Mouse (Mus musculus) lung, embryonic 14.5 days (tissue): ENCODE measurements at regions not wholly inside any gene's neighbourhood (a gene's known extent, or its start where the extent isn't known, plus 50 kb on each side); places are given as distances from the start of the nearest gene placed in this dataset.

ENCODE experiments used
- ATAC-seq: fragments of 200-750 bp; cut with Nextera tagmentation; 2 replicates; pipeline ENCODE4 v1.8.0; 2017; ENCODE audit warnings: mild to moderate bottlenecking, moderate TSS enrichment, moderate library complexity; ENCODE audit not compliant: insufficient read depth
- DNase-seq: peaks from one replicate; pipeline ENCODE4 v3.0.0-alpha.2; 2015
- H3K27ac ChIP-seq: fragments of 300-500 bp; sonication (generic); 2 replicates; pipeline ENCODE4 v1.5.1; 2014; ENCODE audit warnings: low read depth, mild to moderate bottlenecking, moderate library complexity
- H3K27me3 ChIP-seq: fragments of 300-500 bp; sonication (generic); 2 replicates; pipeline ENCODE4 v1.6.1; 2014; ENCODE audit warnings: low read length, control low read depth; ENCODE audit not compliant: insufficient read depth
- H3K36me3 ChIP-seq: fragments of 300-500 bp; sonication (generic); 2 replicates; pipeline ENCODE4 v1.6.1; 2014; ENCODE audit warnings: control low read depth; ENCODE audit not compliant: insufficient read depth
- H3K4me1 ChIP-seq: fragments of 300-500 bp; sonication (generic); 2 replicates; pipeline ENCODE4 v1.6.1; 2014; ENCODE audit warnings: antibody characterized with exemption, control low read depth; ENCODE audit not compliant: insufficient read depth
- H3K4me2 ChIP-seq: fragments of 300-500 bp; sonication (generic); 2 replicates; pipeline ENCODE4 v1.6.1; 2014; ENCODE audit warnings: mild to moderate bottlenecking
- H3K4me3 ChIP-seq: fragments of 300-500 bp; sonication (generic); 2 replicates; pipeline ENCODE4 v1.5.1; 2014; ENCODE audit warnings: low read depth, low read length
- H3K9ac ChIP-seq: fragments of 300-500 bp; sonication (generic); 2 replicates; pipeline ENCODE4 v1.6.1; 2014
- H3K9me3 ChIP-seq: fragments of 300-500 bp; sonication (generic); 2 replicates; pipeline ENCODE4 v1.6.1; 2016; ENCODE audit warnings: low read depth, low read length, control low read depth
- CTCF ChIP-seq: IDR thresholded peaks from 2 replicates; pipeline ENCODE4 v1.5.1; 2016; ENCODE audit warnings: antibody characterized with exemption, low read depth
- WGBS: fragments of 180-500 bp; shearing (Covaris S2); extraction: QIAGEN DNeasy Blood & Tissue Kit; methylation state at CpG from one replicate; pipeline ENCODE4 v1.1.7; 2014; 5-methylcytosine and 5-hydroxymethylcytosine counted together

GRCm38 (mm10) chr6:84491106-84491505, 102.6 kb downstream of the Cyp26b1 start:
- ATAC-seq (no peak), DNase-seq (no peak)
- Histone ChIP-seq H3K4me2 (no peak overlapping the region), H3K4me1 (no peaks in the 10 kb centered on the region), H3K36me3 (no peaks in the 10 kb centered on the region), H3K9ac (no peak overlapping the region), H3K4me3 (no peak overlapping the region), H3K27ac (no peak overlapping the region), H3K9me3 (no peaks in the 10 kb centered on the region), H3K27me3 (no peaks in the 10 kb centered on the region)
- 69% methylated on average over 5 of the region's 5 CpGs for WGBS
- no peak for TF ChIP-seq CTCF

GRCm38 (mm10) chr6:84481205-84481604, 112.5 kb downstream of the Cyp26b1 start:
- Histone ChIP-seq H3K9ac (no peak overlapping the region), H3K4me1 (0 out of 2 replicates have a peak, but pooled peaks cover 6% of the 10 kb centered on the region), H3K9me3 (no peaks in the 10 kb centered on the region), H3K36me3 (no peaks in the 10 kb centered on the region), H3K27ac (no peak overlapping the region), H3K4me2 (no peak overlapping the region), H3K27me3 (no peaks in the 10 kb centered on the region), H3K4me3 (no peak overlapping the region)
- ATAC-seq (no peak), DNase-seq (no peak)
- WGBS, result 35% methylated on average over 7 of the region's 7 CpGs
- no peak for TF ChIP-seq CTCF

DNA sequence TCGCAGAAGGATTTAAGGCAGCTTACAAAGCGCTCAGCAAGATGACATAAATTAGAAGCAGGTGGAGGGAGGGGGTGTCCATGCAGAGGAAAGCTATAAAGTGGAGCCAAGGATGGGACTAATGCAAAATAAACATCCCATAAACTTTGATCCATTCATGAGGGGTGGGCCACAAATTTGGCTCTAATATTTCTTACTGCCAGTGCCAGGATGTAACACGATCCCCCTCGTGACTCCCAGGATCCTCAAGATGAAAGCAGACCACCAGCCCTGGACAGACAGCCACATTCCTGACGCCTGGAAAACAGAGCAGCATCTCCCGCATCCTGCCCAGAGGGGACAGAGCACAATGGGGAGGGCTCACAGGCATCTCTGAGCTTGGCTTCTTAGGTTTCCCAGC, 116.6 kb downstream of the Cyp26b1 start:
- H3K27ac ChIP-seq, result no peak overlapping the region
- ATAC-seq (peak; percentile 82), DNase-seq (peak; percentile 52)
- WGBS, result 20% methylated on average over 6 of the region's 6 CpGs
- H3K27me3 ChIP-seq, result no peaks in the 10 kb centered on the region
- H3K4me3 ChIP-seq, result no peak overlapping the region
- no peak for TF ChIP-seq CTCF
- no peak overlapping the region for H3K9ac ChIP-seq
- H3K4me1 ChIP-seq, result 0 out of 2 replicates have a peak, but pooled peaks cover 6% of the 10 kb centered on the region
- H3K9me3 ChIP-seq, result no peaks in the 10 kb centered on the region
- no peak overlapping the region for H3K4me2 ChIP-seq
- no peaks in the 10 kb centered on the region for H3K36me3 ChIP-seq

DNA sequence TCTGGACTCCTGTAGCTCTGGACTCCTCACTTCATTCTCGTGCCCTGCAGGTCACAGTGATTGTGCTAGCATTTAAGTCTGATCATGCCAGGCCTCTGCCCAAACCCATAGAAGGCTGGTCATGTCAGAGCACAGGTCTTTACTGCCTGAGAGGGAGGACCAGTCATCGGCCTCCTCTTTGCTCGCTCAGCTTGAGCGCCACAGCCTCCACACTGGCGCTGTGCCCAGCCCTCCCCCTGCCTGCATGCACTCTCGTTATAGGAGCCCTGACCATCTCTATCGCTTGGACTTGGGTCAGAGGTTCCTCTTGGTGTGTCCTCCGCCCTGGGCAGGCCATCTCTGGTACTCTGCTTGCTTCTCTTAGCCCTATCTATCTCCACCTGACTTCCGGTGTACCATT, 117.2 kb downstream of the Cyp26b1 start:
- TF ChIP-seq CTCF, result no peak

DNA sequence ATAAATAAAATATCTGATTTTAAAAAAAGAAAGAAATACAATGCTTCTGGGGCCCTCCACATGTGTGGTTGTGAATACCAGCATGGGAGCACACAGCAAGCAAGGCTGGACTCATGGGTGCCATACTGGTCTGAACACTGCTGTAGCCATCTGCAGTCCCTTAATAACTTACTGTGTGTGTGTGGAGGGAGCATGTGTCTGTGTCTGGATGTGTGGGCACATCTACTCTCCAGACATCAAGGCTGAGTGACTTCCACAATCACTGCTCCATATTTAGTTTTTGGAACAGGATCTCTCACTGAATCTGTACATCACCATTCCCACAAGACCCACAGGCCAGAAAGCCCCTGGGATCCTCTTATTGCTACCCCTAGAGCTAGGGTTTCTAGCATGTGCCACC, 118.9 kb downstream of the Cyp26b1 start:
- Histone ChIP-seq H3K4me1 (0 out of 2 replicates have a peak, but pooled peaks cover 6% of the 10 kb centered on the region), H3K36me3 (no peaks in the 10 kb centered on the region), H3K4me2 (no peak overlapping the region), H3K27ac (no peak overlapping the region), H3K27me3 (no peaks in the 10 kb centered on the region), H3K4me3 (no peak overlapping the region), H3K9me3 (no peaks in the 10 kb centered on the region), H3K9ac (no peak overlapping the region)
- TF ChIP-seq CTCF, result no peak
- DNase-seq (no peak), ATAC-seq (no peak)

More for the DNA sequence above, 117.2 kb downstream of the Cyp26b1 start:
- Histone ChIP-seq H3K36me3 (no peaks in the 10 kb centered on the region), H3K27ac (no peak overlapping the region), H3K9ac (no peak overlapping the region), H3K27me3 (no peaks in the 10 kb centered on the region), H3K4me1 (0 out of 2 replicates have a peak, but pooled peaks cover 6% of the 10 kb centered on the region), H3K4me3 (no peak overlapping the region), H3K9me3 (no peaks in the 10 kb centered on the region), H3K4me2 (0 out of 2 replicates have a peak overlapping the region, but pooled peaks have one; percentile 14)
- ATAC-seq (peak; percentile 62), DNase-seq (peak; percentile 74)
- WGBS, result 37% methylated on average over 9 of the region's 9 CpGs

GRCm38 (mm10) chr6:84473171-84473570, 120.5 kb downstream of the Cyp26b1 start:
- Histone ChIP-seq H3K4me1 (0 out of 2 replicates have a peak, but pooled peaks cover 6% of the 10 kb centered on the region), H3K9me3 (no peaks in the 10 kb centered on the region), H3K9ac (no peak overlapping the region), H3K36me3 (no peaks in the 10 kb centered on the region), H3K27ac (no peak overlapping the region), H3K4me3 (no peak overlapping the region), H3K27me3 (no peaks in the 10 kb centered on the region), H3K4me2 (no peak overlapping the region)
- ATAC-seq (no peak), DNase-seq (no peak)
- no peak for TF ChIP-seq CTCF
- 64% methylated on average over 3 of the region's 3 CpGs for WGBS

- Histone ChIP-seq H3K27ac (no peak overlapping the region), H3K4me1 (0 out of 2 replicates have a peak, but pooled peaks cover 6% of the 10 kb centered on the region), H3K9me3 (no peaks in the 10 kb centered on the region), H3K27me3 (no peaks in the 10 kb centered on the region), H3K4me2 (no peak overlapping the region), H3K4me3 (no peak overlapping the region), H3K9ac (no peak overlapping the region), H3K36me3 (no peaks in the 10 kb centered on the region)
- TF ChIP-seq CTCF, result peak; percentile 38
- DNase-seq (no peak), ATAC-seq (no peak)
- 23% methylated on average over 3 of the region's 3 CpGs for WGBS
Observed at GRCm38 (mm10) chr6:84472287-84472686, 121.4 kb downstream of the Cyp26b1 start.

DNA sequence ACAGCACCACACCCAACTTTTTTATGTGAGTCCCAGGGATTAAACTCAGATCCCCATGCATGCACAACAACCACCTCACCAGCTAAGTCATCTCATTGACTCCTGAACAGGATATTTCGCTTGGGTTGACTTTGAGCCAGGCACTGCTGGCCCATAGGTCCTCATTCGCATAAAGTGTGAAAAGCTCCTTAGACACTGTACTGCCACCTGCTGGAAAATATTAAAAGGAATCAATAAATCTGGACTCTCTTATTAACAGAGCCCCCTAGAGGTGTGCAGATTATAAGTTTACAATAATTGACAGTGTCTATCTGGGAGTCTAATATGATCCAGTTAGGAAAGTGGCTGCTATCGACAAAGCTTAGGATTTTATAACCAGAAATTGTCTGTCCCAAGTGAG, 126.4 kb downstream of the Cyp26b1 start:
- Histone ChIP-seq H3K9me3 (no peaks in the 10 kb centered on the region), H3K36me3 (no peaks in the 10 kb centered on the region), H3K9ac (no peak overlapping the region), H3K4me1 (no peaks in the 10 kb centered on the region), H3K27ac (no peak overlapping the region), H3K27me3 (no peaks in the 10 kb centered on the region), H3K4me2 (no peak overlapping the region), H3K4me3 (no peak overlapping the region)
- no peak for ATAC-seq
- 84% methylated on average over 3 of the region's 3 CpGs for WGBS
- DNase-seq, result peak; percentile 8
- peak; percentile 31; the same call in 1 of the 2 replicates for TF ChIP-seq CTCF
